Mouse (Mus musculus): ENCODE data around the gene Cldn13. TPM values are rescaled to one million over a fixed set of nuclear protein-coding genes. Genes with fewer than 3 reads are reported as not detected.
"Not testable (repeated sequence)": the region's sequence is repeated elsewhere in the genome, so short reads cannot be mapped to it uniquely, and the experiment has no call there.

The Cldn13 gene
- polyA plus RNA-seq, 1 experiment = 35.1 TPM

GRCm38 (mm10) chr5:134934666-134935065 is 19.3 kb upstream of the Cldn13 start:
- H3K4me1 ChIP-seq (ENCODE audit: control insufficient read depth, insufficient read depth, insufficient read length) = no peaks in the 10 kb centered on the region
- no peak overlapping the region for H3K27ac ChIP-seq (ENCODE audit: insufficient read depth, low read length)
- no peaks in the 10 kb centered on the region for H3K36me3 ChIP-seq (ENCODE audit: control insufficient read depth, insufficient read depth, low read length)
- no peak overlapping the region for H3K4me3 ChIP-seq (ENCODE audit: extremely low read depth, insufficient read depth, insufficient read length)
- WGBS = 55% methylated on average over 3 of the region's 3 CpGs
- no peak for DNase-seq (ENCODE audit: low read depth in 1 of 2, low spot score in 2 of 2)
- no peak for TF ChIP-seq POLR2A (IDR thresholded peaks at IDR 0.05; ENCODE audit: low read depth, low read length)
- TF ChIP-seq CTCF (IDR thresholded peaks at IDR 0.05; ENCODE audit: extremely low read depth, insufficient read depth, insufficient read length, insufficient replicate concordance) = no peak
- no peaks in the 10 kb centered on the region for H3K27me3 ChIP-seq (ENCODE audit: control insufficient read depth, insufficient read depth, low read length)

GRCm38 (mm10) chr5:134933686-134934085 is 18.4 kb upstream of the Cldn13 start:
- peak overlapping the region; percentile 22; the same call in 1 of the 2 replicates for H3K27ac ChIP-seq (ENCODE audit: insufficient read depth, low read length)
- not testable (repeated sequence) for DNase-seq (ENCODE audit: low read depth in 1 of 2, low spot score in 2 of 2); H3K36me3 ChIP-seq (ENCODE audit: control insufficient read depth, insufficient read depth, low read length); H3K4me3 ChIP-seq (ENCODE audit: extremely low read depth, insufficient read depth, insufficient read length); H3K27me3 ChIP-seq (ENCODE audit: control insufficient read depth, insufficient read depth, low read length); H3K4me1 ChIP-seq (ENCODE audit: control insufficient read depth, insufficient read depth, insufficient read length)
- 88% methylated on average over 5 of the region's 5 CpGs for WGBS

- peak overlapping the region; percentile 22; the same call in 1 of the 2 replicates for H3K27ac ChIP-seq (ENCODE audit: insufficient read depth, low read length)
- no peaks in the 10 kb centered on the region for H3K36me3 ChIP-seq (ENCODE audit: control insufficient read depth, insufficient read depth, low read length)
- 59% methylated on average over 8 of the region's 8 CpGs for WGBS
- DNase-seq (ENCODE audit: low read depth in 1 of 2, low spot score in 2 of 2) = peak in 1 of 2 experiments; percentile 17
- no peak overlapping the region for H3K4me3 ChIP-seq (ENCODE audit: extremely low read depth, insufficient read depth, insufficient read length)
- H3K27me3 ChIP-seq (ENCODE audit: control insufficient read depth, insufficient read depth, low read length) = no peaks in the 10 kb centered on the region
- no peaks in the 10 kb centered on the region for H3K4me1 ChIP-seq (ENCODE audit: control insufficient read depth, insufficient read depth, insufficient read length)
- TF ChIP-seq POLR2A (IDR thresholded peaks at IDR 0.05; ENCODE audit: low read depth, low read length) = no peak
- no peak for TF ChIP-seq CTCF (IDR thresholded peaks at IDR 0.05; ENCODE audit: extremely low read depth, insufficient read depth, insufficient read length, insufficient replicate concordance)
These were observed 18.0 kb upstream of the Cldn13 start for GRCm38 (mm10) chr5:134933281-134933680.

GRCm38 (mm10) chr5:134932903-134933276 is 17.6 kb upstream of the Cldn13 start:
- DNase-seq (ENCODE audit: low read depth in 1 of 2, low spot score in 2 of 2) = peak; percentile 36 to 65
- no peak overlapping the region for H3K27ac ChIP-seq (ENCODE audit: insufficient read depth, low read length)
- 34% methylated on average over 9 of the region's 9 CpGs for WGBS
- peak overlapping the region; percentile 68 for H3K4me3 ChIP-seq (ENCODE audit: extremely low read depth, insufficient read depth, insufficient read length)
- no peaks in the 10 kb centered on the region for H3K36me3 ChIP-seq (ENCODE audit: control insufficient read depth, insufficient read depth, low read length)
- H3K4me1 ChIP-seq (ENCODE audit: control insufficient read depth, insufficient read depth, insufficient read length) = no peaks in the 10 kb centered on the region
- TF ChIP-seq CTCF (IDR thresholded peaks at IDR 0.05; ENCODE audit: extremely low read depth, insufficient read depth, insufficient read length, insufficient replicate concordance) (no peak), POLR2A (IDR thresholded peaks at IDR 0.05; ENCODE audit: low read depth, low read length) (no peak)
- H3K27me3 ChIP-seq (ENCODE audit: control insufficient read depth, insufficient read depth, low read length) = no peaks in the 10 kb centered on the region

- DNase-seq (ENCODE audit: low read depth in 1 of 2, low spot score in 2 of 2) = peak; percentile 70 to 80
- Histone ChIP-seq H3K4me3 (ENCODE audit: extremely low read depth, insufficient read depth, insufficient read length) (peak within 1 kb of the TSS; percentile 68), H3K27ac (ENCODE audit: insufficient read depth, low read length) (peak within 1 kb of the TSS; percentile 77), H3K36me3 (ENCODE audit: control insufficient read depth, insufficient read depth, low read length) (no peaks in the 10 kb centered on the region), H3K27me3 (ENCODE audit: control insufficient read depth, insufficient read depth, low read length) (no peaks in the 10 kb centered on the region), H3K4me1 (ENCODE audit: control insufficient read depth, insufficient read depth, insufficient read length) (no peaks in the 10 kb centered on the region)
- no peak for TF ChIP-seq CTCF (IDR thresholded peaks at IDR 0.05; ENCODE audit: extremely low read depth, insufficient read depth, insufficient read length, insufficient replicate concordance)
- TF ChIP-seq POLR2A (IDR thresholded peaks at IDR 0.05; ENCODE audit: low read depth, low read length) = no peak
- WGBS = under 1% methylated on average over 41 of the region's 41 CpGs
These were observed 17.0 kb upstream of the Cldn13 start, which contains the start of gene Mettl27 for GRCm38 (mm10) chr5:134932179-134932902. Mettl27 (plus strand) TSS chr5:134932368.

- H3K4me1 ChIP-seq (ENCODE audit: control insufficient read depth, insufficient read depth, insufficient read length) = no peaks in the 10 kb centered on the region
- H3K27me3 ChIP-seq (ENCODE audit: control insufficient read depth, insufficient read depth, low read length) = no peaks in the 10 kb centered on the region
- TF ChIP-seq CTCF (IDR thresholded peaks at IDR 0.05; ENCODE audit: extremely low read depth, insufficient read depth, insufficient read length, insufficient replicate concordance) (no peak), POLR2A (IDR thresholded peaks at IDR 0.05; ENCODE audit: low read depth, low read length) (no peak)
- WGBS = 94% methylated on average over 2 of the region's 2 CpGs
- DNase-seq (ENCODE audit: low read depth in 1 of 2, low spot score in 2 of 2) = no peak
- H3K36me3 ChIP-seq (ENCODE audit: control insufficient read depth, insufficient read depth, low read length) = no peaks in the 10 kb centered on the region
- no peak overlapping the region for H3K27ac ChIP-seq (ENCODE audit: insufficient read depth, low read length)
- no peak overlapping the region for H3K4me3 ChIP-seq (ENCODE audit: extremely low read depth, insufficient read depth, insufficient read length)
These were observed 14.7 kb upstream of the Cldn13 start for GRCm38 (mm10) chr5:134929988-134930387.

GRCm38 (mm10) chr5:134926726-134927125 is 11.4 kb upstream of the Cldn13 start:
- Histone ChIP-seq H3K4me1 (ENCODE audit: control insufficient read depth, insufficient read depth, insufficient read length) (no peaks in the 10 kb centered on the region), H3K27ac (ENCODE audit: insufficient read depth, low read length) (no peak overlapping the region), H3K4me3 (ENCODE audit: extremely low read depth, insufficient read depth, insufficient read length) (no peak overlapping the region), H3K27me3 (ENCODE audit: control insufficient read depth, insufficient read depth, low read length) (no peaks in the 10 kb centered on the region), H3K36me3 (ENCODE audit: control insufficient read depth, insufficient read depth, low read length) (no peaks in the 10 kb centered on the region)
- WGBS = 91% methylated on average over 4 of the region's 4 CpGs
- no peak for TF ChIP-seq CTCF (IDR thresholded peaks at IDR 0.05; ENCODE audit: extremely low read depth, insufficient read depth, insufficient read length, insufficient replicate concordance)
- TF ChIP-seq POLR2A (IDR thresholded peaks at IDR 0.05; ENCODE audit: low read depth, low read length) = no peak
- no peak for DNase-seq (ENCODE audit: low read depth in 1 of 2, low spot score in 2 of 2)

Measured in spleen, adult 2 months (tissue).